Mouse (Mus musculus) embryonic facial prominence, embryonic 12.5 days (tissue): ENCODE results near the gene Smoc2. TPM values are rescaled to one million over a fixed set of nuclear protein-coding genes. Genes with fewer than 3 reads are reported as not detected.
A peak's percentile ranks its signal among the peaks of the same experiment; 100 is the strongest.

Experiments
- ATAC-seq: fragments of 200-750 bp; cut with Nextera tagmentation; 2 replicates; pipeline ENCODE4 v1.8.0; 2017; ENCODE audit not compliant: insufficient number of reproducible peaks, insufficient read depth, low FRiP score, low TSS enrichment
- H3K27ac ChIP-seq: fragments of 300-500 bp; sonication (generic); 2 replicates; pipeline ENCODE4 v1.5.1; 2016; ENCODE audit warnings: mild to moderate bottlenecking
- H3K27me3 ChIP-seq: fragments of 300-500 bp; sonication (generic); 2 replicates; pipeline ENCODE4 v1.6.1; 2016; ENCODE audit warnings: mild to moderate bottlenecking, moderate library complexity
- H3K36me3 ChIP-seq: fragments of 300-500 bp; sonication (generic); 2 replicates; pipeline ENCODE4 v1.6.1; 2016; ENCODE audit warnings: mild to moderate bottlenecking
- H3K4me1 ChIP-seq: fragments of 300-500 bp; sonication (generic); 2 replicates; pipeline ENCODE4 v1.6.1; 2016
- H3K4me2 ChIP-seq: fragments of 300-500 bp; sonication (generic); replicated peaks from 2 replicates; pipeline ENCODE4 v1.6.1; 2016; ENCODE audit warnings: mild to moderate bottlenecking, moderate library complexity
- H3K4me3 ChIP-seq: fragments of 300-500 bp; sonication (generic); 2 replicates; pipeline ENCODE4 v1.5.1; 2016; ENCODE audit warnings: mild to moderate bottlenecking
- H3K9ac ChIP-seq: fragments of 300-500 bp; sonication (generic); 2 replicates; pipeline ENCODE4 v1.6.1; 2016; ENCODE audit warnings: mild to moderate bottlenecking, moderate library complexity
- H3K9me3 ChIP-seq: fragments of 300-500 bp; sonication (generic); 2 replicates; pipeline ENCODE4 v1.6.1; 2016; ENCODE audit warnings: mild to moderate bottlenecking, moderate library complexity
- WGBS: fragments of 180-500 bp; shearing (Covaris S2); methylation state at CpG from one replicate; pipeline ENCODE4 v1.1.7; 2016; 5-methylcytosine and 5-hydroxymethylcytosine counted together
- polyA plus RNA-seq: library from polyadenylated mRNA; unstranded; fragments of >200 nt; fragmentation: Nextera tagmentation; extraction: Ambion mirVana; gene quantifications from 2 replicates; pipeline ENCODE4 v1.2.1, GENCODE M21; 2016

The Smoc2 gene
- polyA plus RNA-seq, 1 experiment from 2014 or later, result 128 TPM

- H3K27ac ChIP-seq, result peak overlapping the region; percentile 23; the same call in 1 of the 2 replicates
- under 1% methylated on average over 31 of the region's 31 CpGs for WGBS
- H3K4me2 ChIP-seq, result peak overlapping the region; percentile 95
- H3K4me1 ChIP-seq, result peaks cover 13% of the 10 kb centered on the region
- no peaks in the 10 kb centered on the region for H3K9me3 ChIP-seq
- peaks cover 65% of the 10 kb centered on the region for H3K27me3 ChIP-seq
- H3K4me3 ChIP-seq, result peak overlapping the region; percentile 59
- peak overlapping the region; percentile 63 for H3K9ac ChIP-seq
- H3K36me3 ChIP-seq, result no peaks in the 10 kb centered on the region
- ATAC-seq, result 0 out of 2 replicates have a peak, but pooled peaks have one; percentile 38
These were observed 1.1 kb downstream of the Smoc2 start for GRCm38 (mm10) chr17:14280425-14280833.

GRCm38 (mm10) chr17:14288015-14288616 is 8.8 kb downstream of the Smoc2 start:
- peaks cover 8% of the 10 kb centered on the region; the same call in 1 of the 2 replicates for H3K27me3 ChIP-seq
- no peaks in the 10 kb centered on the region for H3K9me3 ChIP-seq
- no peak overlapping the region for H3K4me3 ChIP-seq
- H3K9ac ChIP-seq, result no peak overlapping the region
- WGBS, result 44% methylated on average over 7 of the region's 7 CpGs
- peaks cover 22% of the 10 kb centered on the region for H3K4me1 ChIP-seq
- peak; percentile 53; the same call in 1 of the 2 replicates for ATAC-seq
- H3K4me2 ChIP-seq, result no peak overlapping the region
- H3K27ac ChIP-seq, result no peak overlapping the region
- no peaks in the 10 kb centered on the region for H3K36me3 ChIP-seq

GRCm38 (mm10) chr17:14293617-14294016 is 14.3 kb downstream of the Smoc2 start:
- ATAC-seq, result no peak
- 66% methylated on average over 5 of the region's 5 CpGs for WGBS
- H3K4me2 ChIP-seq, result no peak overlapping the region
- no peaks in the 10 kb centered on the region for H3K9me3 ChIP-seq
- no peak overlapping the region for H3K9ac ChIP-seq
- peaks cover 3% of the 10 kb centered on the region; the same call in 1 of the 2 replicates for H3K27me3 ChIP-seq
- H3K36me3 ChIP-seq, result no peaks in the 10 kb centered on the region
- no peak overlapping the region for H3K27ac ChIP-seq
- no peaks in the 10 kb centered on the region for H3K4me1 ChIP-seq
- no peak overlapping the region for H3K4me3 ChIP-seq

GRCm38 (mm10) chr17:14295146-14295545 is 15.8 kb downstream of the Smoc2 start:
- Histone ChIP-seq H3K27me3 (no peaks in the 10 kb centered on the region), H3K4me3 (no peak overlapping the region), H3K9ac (no peak overlapping the region), H3K4me1 (no peaks in the 10 kb centered on the region), H3K4me2 (no peak overlapping the region), H3K27ac (no peak overlapping the region), H3K36me3 (no peaks in the 10 kb centered on the region), H3K9me3 (no peaks in the 10 kb centered on the region)
- WGBS, result 78% methylated on average over 3 of the region's 3 CpGs
- ATAC-seq, result no peak

- Histone ChIP-seq H3K4me3 (no peak overlapping the region), H3K27me3 (no peaks in the 10 kb centered on the region), H3K27ac (no peak overlapping the region), H3K9ac (no peak overlapping the region), H3K36me3 (no peaks in the 10 kb centered on the region), H3K4me2 (no peak overlapping the region), H3K9me3 (no peaks in the 10 kb centered on the region), H3K4me1 (0 out of 2 replicates have a peak, but pooled peaks cover 7% of the 10 kb centered on the region)
- ATAC-seq, result no peak
- WGBS, result 80% methylated on average over 5 of the region's 5 CpGs
These were observed 21.1 kb downstream of the Smoc2 start for GRCm38 (mm10) chr17:14300361-14300760.

- no peak overlapping the region for H3K27ac ChIP-seq
- H3K9ac ChIP-seq, result no peak overlapping the region
- ATAC-seq, result no peak
- 29% methylated on average over 7 of the region's 7 CpGs for WGBS
- 0 out of 2 replicates have a peak, but pooled peaks cover 7% of the 10 kb centered on the region for H3K4me1 ChIP-seq
- H3K9me3 ChIP-seq, result no peaks in the 10 kb centered on the region
- H3K36me3 ChIP-seq, result no peaks in the 10 kb centered on the region
- H3K4me3 ChIP-seq, result no peak overlapping the region
- no peaks in the 10 kb centered on the region for H3K27me3 ChIP-seq
- no peak overlapping the region for H3K4me2 ChIP-seq
These were observed 22.4 kb downstream of the Smoc2 start for GRCm38 (mm10) chr17:14301491-14302344.

GRCm38 (mm10) chr17:14302356-14302755 is 23.1 kb downstream of the Smoc2 start:
- Histone ChIP-seq H3K9me3 (no peaks in the 10 kb centered on the region), H3K36me3 (no peaks in the 10 kb centered on the region), H3K4me1 (0 out of 2 replicates have a peak, but pooled peaks cover 7% of the 10 kb centered on the region), H3K4me3 (no peak overlapping the region), H3K9ac (no peak overlapping the region), H3K27me3 (no peaks in the 10 kb centered on the region), H3K4me2 (no peak overlapping the region), H3K27ac (no peak overlapping the region)
- WGBS, result 38% methylated on average over 6 of the region's 6 CpGs
- no peak for ATAC-seq

- Histone ChIP-seq H3K9ac (no peak overlapping the region), H3K4me1 (peaks cover 9% of the 10 kb centered on the region; the same call in 1 of the 2 replicates), H3K27ac (no peak overlapping the region), H3K36me3 (no peaks in the 10 kb centered on the region), H3K9me3 (no peaks in the 10 kb centered on the region), H3K27me3 (no peaks in the 10 kb centered on the region), H3K4me3 (no peak overlapping the region), H3K4me2 (no peak overlapping the region)
- 95% methylated on average over 6 of the region's 6 CpGs for WGBS
- no peak for ATAC-seq
These were observed 24.4 kb downstream of the Smoc2 start for GRCm38 (mm10) chr17:14303722-14304121.

GRCm38 (mm10) chr17:14309884-14310283 is 30.6 kb downstream of the Smoc2 start:
- H3K27me3 ChIP-seq, result no peaks in the 10 kb centered on the region
- H3K4me2 ChIP-seq, result no peak overlapping the region
- H3K4me3 ChIP-seq, result no peak overlapping the region
- no peaks in the 10 kb centered on the region for H3K36me3 ChIP-seq
- no peaks in the 10 kb centered on the region for H3K9me3 ChIP-seq
- peaks cover 12% of the 10 kb centered on the region for H3K4me1 ChIP-seq
- WGBS, result 78% methylated on average over 3 of the region's 3 CpGs
- no peak overlapping the region for H3K9ac ChIP-seq
- no peak overlapping the region for H3K27ac ChIP-seq
- ATAC-seq, result no peak

GRCm38 (mm10) chr17:14312440-14312839 is 33.1 kb downstream of the Smoc2 start:
- 84% methylated on average over 6 of the region's 6 CpGs for WGBS
- no peak for ATAC-seq
- Histone ChIP-seq H3K9me3 (no peaks in the 10 kb centered on the region), H3K27me3 (no peaks in the 10 kb centered on the region), H3K9ac (no peak overlapping the region), H3K4me3 (no peak overlapping the region), H3K36me3 (no peaks in the 10 kb centered on the region), H3K27ac (no peak overlapping the region), H3K4me2 (no peak overlapping the region), H3K4me1 (peaks cover 12% of the 10 kb centered on the region)

GRCm38 (mm10) chr17:14314308-14314707 is 35.0 kb downstream of the Smoc2 start:
- no peak overlapping the region for H3K4me2 ChIP-seq
- no peak overlapping the region for H3K9ac ChIP-seq
- no peak overlapping the region for H3K27ac ChIP-seq
- no peaks in the 10 kb centered on the region for H3K9me3 ChIP-seq
- no peak for ATAC-seq
- WGBS, result 93% methylated on average over 1 of the region's 1 CpGs
- H3K36me3 ChIP-seq, result no peaks in the 10 kb centered on the region
- no peaks in the 10 kb centered on the region for H3K27me3 ChIP-seq
- no peak overlapping the region for H3K4me3 ChIP-seq
- H3K4me1 ChIP-seq, result peaks cover 4% of the 10 kb centered on the region

GRCm38 (mm10) chr17:14316536-14316935 is 37.2 kb downstream of the Smoc2 start:
- WGBS, result 88% methylated on average over 7 of the region's 7 CpGs
- Histone ChIP-seq H3K27ac (no peak overlapping the region), H3K4me3 (no peak overlapping the region), H3K9ac (no peak overlapping the region), H3K36me3 (no peaks in the 10 kb centered on the region), H3K4me1 (peaks cover 4% of the 10 kb centered on the region), H3K9me3 (no peaks in the 10 kb centered on the region), H3K4me2 (no peak overlapping the region), H3K27me3 (no peaks in the 10 kb centered on the region)
- no peak for ATAC-seq
